Mouse (Mus musculus) left cerebral cortex, adult 18-20 months (tissue): ENCODE results near the gene Fam227a. TPM values are rescaled to one million over a fixed set of nuclear protein-coding genes. Genes with fewer than 3 reads are reported as not detected.
A peak's percentile ranks its signal among the peaks of the same experiment; 100 is the strongest.

Experiments used
- DNase-seq, 2 experiments: peaks; one replicate each; pipeline ENCODE4 v3.0.0; 2021 to 2022; ENCODE audit warnings: low spot score in 2 of 2, mixed read lengths in 1 of 2
- microRNA-seq, 2 experiments: library from miRNA; unstranded; fragments of <30 nt; microRNA quantifications; one replicate each; pipeline ENCODE4 v1.2.0; 2021
- total RNA-seq, 2 experiments: library from RNA; stranded (reverse); gene quantifications; 2 replicates each; pipeline ENCODE4 v1.2.3; 2021

Gene Fam227a
- total RNA-seq, 2 experiments from 2014 or later = 9.3 to 10.0 TPM

DNA sequence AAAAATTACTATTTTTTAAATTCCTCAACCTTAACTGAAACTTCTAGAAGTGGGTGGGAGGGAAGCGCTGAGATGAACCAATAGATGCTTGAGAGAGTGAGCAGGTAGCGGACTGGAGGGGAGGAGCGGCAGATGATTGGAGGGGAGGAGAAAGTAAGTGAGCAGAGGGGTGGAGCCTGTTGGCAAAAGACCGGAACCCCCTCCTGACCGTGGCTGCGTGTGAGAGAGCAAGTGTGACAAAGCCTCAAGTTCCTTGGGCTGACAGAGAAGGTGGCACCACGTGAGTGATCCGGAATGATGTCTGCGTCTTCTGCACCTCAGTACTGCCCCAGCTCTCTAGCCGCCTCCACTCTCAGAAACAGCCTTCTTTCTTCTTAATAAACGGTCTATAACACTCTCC is 41.6 kb downstream of the Fam227a start:
- no peak for DNase-seq

DNA sequence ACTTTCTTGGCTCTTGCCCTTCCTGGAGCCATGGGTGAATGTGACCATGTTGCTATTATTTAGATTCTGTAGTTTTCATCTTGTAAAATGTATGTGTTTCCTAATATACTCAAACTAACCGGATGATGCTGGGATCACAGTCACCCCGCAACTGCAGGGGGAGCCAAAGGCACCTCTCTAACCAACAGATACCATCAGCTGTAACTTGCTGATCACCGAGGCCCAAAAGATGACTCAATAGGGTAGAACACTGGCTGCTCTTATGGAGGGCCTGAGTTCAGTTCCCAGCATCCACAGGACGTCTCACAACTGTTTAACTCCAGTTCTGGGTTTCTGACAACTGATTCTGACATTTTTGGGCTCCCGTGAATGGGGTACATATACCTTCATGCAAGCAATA is 42.0 kb downstream of the Fam227a start:
- no peak for DNase-seq

GRCm38 (mm10) chr15:79615501-79615900 is 43.3 kb downstream of the Fam227a start:
- no peak for DNase-seq

DNA sequence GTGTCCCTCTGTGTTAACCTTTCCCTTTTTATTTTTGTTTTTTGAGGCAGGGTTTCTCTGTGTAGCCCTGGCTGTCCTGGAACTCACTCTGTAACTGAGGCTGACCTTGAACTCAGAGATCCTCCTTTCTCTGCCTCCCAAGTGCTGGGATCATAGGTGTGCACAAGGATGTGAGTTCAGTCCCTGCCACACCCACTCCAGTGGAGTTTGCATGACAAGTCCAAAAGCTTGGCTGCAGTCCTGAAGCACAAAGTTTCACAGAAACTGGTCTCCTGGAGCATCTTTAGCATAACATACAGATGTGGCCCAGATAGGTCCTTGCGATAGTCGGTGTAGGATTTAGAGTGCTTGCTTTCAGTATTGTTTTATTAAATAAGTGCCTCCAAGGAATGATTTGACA is 49.5 kb downstream of the Fam227a start:
- DNase-seq = no peak

- peak; percentile 15 to 23 for DNase-seq
Observed at GRCm38 (mm10) chr15:79608214-79608613, 50.5 kb downstream of the Fam227a start.

DNA sequence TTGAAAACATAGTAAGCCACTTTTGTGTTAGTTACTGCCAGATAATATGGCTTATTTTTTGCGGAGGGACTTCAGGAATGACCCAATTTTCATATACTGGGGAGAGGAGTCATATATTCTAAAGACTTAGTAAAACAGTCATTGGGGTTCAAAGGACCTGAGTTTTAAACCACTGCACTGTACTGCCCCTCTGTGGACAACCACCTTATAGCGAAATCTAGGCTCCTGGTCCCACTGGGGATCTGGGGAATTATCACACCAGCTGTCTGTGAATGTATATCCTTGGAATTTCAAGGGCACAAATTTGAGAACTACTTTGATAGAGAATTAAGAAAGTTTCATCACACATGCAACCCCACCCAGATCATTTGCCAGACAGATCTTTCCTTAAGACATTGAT is 51.0 kb downstream of the Fam227a start:
- peak; percentile 32 to 36 for DNase-seq

- DNase-seq = no peak
Observed at GRCm38 (mm10) chr15:79606161-79606560, 52.6 kb downstream of the Fam227a start.

DNA sequence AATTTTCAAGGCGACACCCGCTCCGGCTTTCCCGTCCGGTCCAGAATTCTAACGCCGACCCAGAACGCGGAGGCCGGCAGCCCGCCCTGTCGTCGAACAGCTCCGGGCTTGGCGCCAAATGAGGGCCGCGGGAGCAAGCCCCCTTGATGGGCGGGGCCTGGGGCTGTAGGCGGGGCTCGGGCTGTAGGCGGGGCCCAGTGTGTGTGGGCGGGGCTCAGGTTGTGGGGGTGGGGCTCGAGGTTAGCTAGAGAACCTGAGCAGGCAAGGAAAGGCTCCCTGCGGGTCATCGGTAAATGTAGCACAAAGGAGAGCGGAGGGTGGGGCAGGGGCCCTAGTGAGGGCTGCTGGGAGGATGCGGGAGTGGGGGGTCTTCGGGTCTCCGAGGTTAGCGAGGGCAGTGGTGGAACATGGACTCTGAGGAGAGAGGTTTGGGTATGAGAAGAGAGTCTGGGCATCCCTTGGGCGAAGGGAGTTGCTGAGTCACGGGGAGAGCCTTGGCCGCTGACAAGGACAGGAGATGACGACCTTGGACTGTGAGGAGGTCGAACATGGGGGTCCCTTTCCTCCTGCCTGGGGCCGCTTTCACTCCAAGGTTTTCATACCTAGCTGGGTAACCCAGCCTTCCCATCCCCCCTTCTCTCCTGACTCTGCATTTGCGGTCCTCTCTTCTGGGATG is 53.6 kb downstream of the Fam227a start, which contains the start of gene Dmc1:
Dmc1 (minus strand) TSS at position 120 of the 676 bp plus-strand sequence.
- no peak for DNase-seq

GRCm38 (mm10) chr15:79600176-79600575 is 58.6 kb downstream of the Fam227a start:
- peak; percentile 42 to 69 for DNase-seq

GRCm38 (mm10) chr15:79598715-79599114 is 60.0 kb downstream of the Fam227a start:
- no peak for DNase-seq

DNA sequence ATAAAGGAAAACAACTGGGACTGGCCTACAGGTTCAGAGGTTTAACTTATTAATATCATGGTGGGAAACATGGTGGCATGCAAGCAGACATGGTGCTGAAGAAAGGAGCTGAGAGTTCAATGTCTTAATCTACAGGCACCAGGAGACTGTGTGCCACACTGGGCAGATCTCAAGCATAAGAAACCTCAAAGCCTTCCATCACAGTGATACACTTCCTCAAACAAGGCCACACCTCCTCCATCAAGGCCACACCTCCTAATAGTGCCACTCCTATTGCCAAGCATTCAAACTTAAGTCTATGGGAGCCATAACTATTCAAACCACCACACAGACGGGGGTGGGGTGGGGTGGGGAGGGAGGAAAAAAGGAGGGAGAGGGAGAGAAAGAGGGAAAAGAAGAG is 77.2 kb downstream of the Fam227a start:
- DNase-seq = no peak

GRCm38 (mm10) chr15:79577671-79578426 is 80.9 kb downstream of the Fam227a start:
- peak; percentile 21 to 32 for DNase-seq

DNA sequence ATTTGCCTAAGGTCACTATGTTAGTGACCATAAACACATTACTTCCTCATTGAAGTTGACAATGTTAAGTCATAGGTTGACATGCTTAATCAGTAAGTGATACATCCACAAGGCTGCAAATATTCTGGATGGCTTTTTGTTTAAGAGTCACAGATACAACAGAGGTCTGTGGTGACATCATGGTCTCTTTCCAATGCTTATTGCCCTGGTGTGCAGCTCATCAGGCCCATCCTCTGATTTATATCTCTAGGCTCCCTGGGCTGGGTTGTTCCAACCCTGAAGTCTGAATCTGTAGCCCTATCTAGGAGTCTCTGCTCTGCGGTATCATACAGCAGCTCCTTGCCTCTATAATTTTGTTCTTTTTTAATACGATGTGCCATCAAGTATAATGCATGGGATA is 81.8 kb downstream of the Fam227a start:
- no peak for DNase-seq

GRCm38 (mm10) chr15:79575543-79576222 is 83.1 kb downstream of the Fam227a start:
- DNase-seq = peak in 1 of 2 experiments; percentile 6

GRCm38 (mm10) chr15:79562417-79562816 is 96.3 kb downstream of the Fam227a start:
- peak; percentile 36 to 59 for DNase-seq

- no peak for DNase-seq
Observed at GRCm38 (mm10) chr15:79559649-79560048, 99.1 kb downstream of the Fam227a start.

Small RNA genes lying within 50 kb of the gene (microRNA-seq; reads per million reads assigned to microRNA genes)
- 0 reads per million in 2 experiments for gene Gm27903

Other genes starting within 250 kb of the Fam227a start
- 100 to 1,000 TPM; 135 to 149 TPM for gene Csnk1e, start 203.4 kb downstream of the Fam227a start, total RNA-seq
- 100 to 1,000 TPM; 184 TPM for gene Kcnj4, start 153.7 kb downstream of the Fam227a start, total RNA-seq
- under 1 TPM; 0.35 to 0.63 TPM for gene Kdelr3, start 142.5 kb downstream of the Fam227a start, total RNA-seq
- gene Ddx17, start 112.2 kb downstream of the Fam227a start, total RNA-seq = 100 to 1,000 TPM; 304 to 309 TPM
- under 1 TPM; 0.37 to 0.53 TPM for gene Dmc1, start 53.8 kb downstream of the Fam227a start, total RNA-seq
- gene Cby1, start 243 bp upstream of the Fam227a start, total RNA-seq = 10 to 100 TPM; 42.4 to 47.0 TPM
- gene Tomm22, start 11.9 kb upstream of the Fam227a start, total RNA-seq = 100 to 1,000 TPM; 102 to 108 TPM
- gene Josd1, start 29.0 kb upstream of the Fam227a start, total RNA-seq = 10 to 100 TPM; 65.8 to 71.5 TPM
- 10 to 100 TPM; 52.7 to 53.4 TPM for gene Gtpbp1, start 31.9 kb upstream of the Fam227a start, total RNA-seq
- 10 to 100 TPM; 46.7 to 49.4 TPM for gene Sun2, start 83.6 kb upstream of the Fam227a start, total RNA-seq
- gene Dnal4, start 118.9 kb upstream of the Fam227a start, total RNA-seq = 10 to 100 TPM; 53.0 to 56.9 TPM
- gene Nptxr, start 145.8 kb upstream of the Fam227a start, total RNA-seq = 100 to 1,000 TPM; 691 to 759 TPM
- gene Npcd, start 175.3 kb upstream of the Fam227a start, total RNA-seq = 10 to 100 TPM in 1 of 2 experiments, 1 to 10 TPM in 1; 6.8 to 28.8 TPM
- 100 to 1,000 TPM; 323 TPM for gene Cbx6, start 175.7 kb upstream of the Fam227a start, total RNA-seq
- 1 to 10 TPM; 4.3 to 5.0 TPM for gene Apobec3, start 232.7 kb upstream of the Fam227a start, total RNA-seq